Mouse (Mus musculus): ENCODE data around the gene Cdip1. TPM values are rescaled to one million over a fixed set of nuclear protein-coding genes. Genes with fewer than 3 reads are reported as not detected.

Gene Cdip1
- polyA plus RNA-seq, 1 experiment from 2014 or later = 103 TPM

DNA sequence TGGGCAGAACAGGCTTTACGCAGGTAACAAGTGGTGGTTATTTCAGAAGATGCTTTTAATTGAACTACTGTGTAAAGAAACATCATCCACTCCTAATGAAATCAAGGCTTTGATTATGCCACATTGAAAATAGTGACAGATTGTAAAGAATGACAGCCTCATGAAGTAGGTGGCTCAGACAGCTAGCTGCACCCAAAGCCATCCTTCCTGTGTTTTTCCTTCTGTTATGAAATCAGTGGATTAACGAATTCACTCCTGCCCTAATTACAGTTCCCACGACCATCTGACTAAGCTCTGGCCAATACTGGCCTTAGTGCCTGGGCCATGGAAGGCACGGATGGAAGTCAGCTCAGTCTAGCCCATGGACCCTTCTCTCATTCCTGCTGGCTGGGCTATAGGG is 11.2 kb downstream of the Cdip1 start:
- H3K9me3 ChIP-seq (ENCODE audit: control insufficient read depth, low read length) = no peaks in the 10 kb centered on the region
- no peaks in the 10 kb centered on the region for H3K4me1 ChIP-seq (ENCODE audit: control insufficient read depth, insufficient read depth, low read length)
- H3K27me3 ChIP-seq (ENCODE audit: control insufficient read depth, insufficient read depth, low read length) = no peaks in the 10 kb centered on the region
- WGBS = 98% methylated on average over 4 of the region's 4 CpGs
- ATAC-seq (ENCODE audit: low FRiP score, low TSS enrichment) = no peak
- H3K9ac ChIP-seq (replicated peaks; ENCODE audit: low read length) = no peak overlapping the region
- DNase-seq = no peak
- no peak overlapping the region for H3K27ac ChIP-seq (replicated peaks; ENCODE audit: low read depth, low read length)
- H3K4me2 ChIP-seq (ENCODE audit: low read length) = no peak overlapping the region
- H3K36me3 ChIP-seq (ENCODE audit: control insufficient read depth, insufficient read depth, low read length) = 0 out of 2 replicates have a peak, but pooled peaks cover 8% of the 10 kb centered on the region
- H3K4me3 ChIP-seq (replicated peaks; ENCODE audit: low read depth, low read length) = no peak overlapping the region

DNA sequence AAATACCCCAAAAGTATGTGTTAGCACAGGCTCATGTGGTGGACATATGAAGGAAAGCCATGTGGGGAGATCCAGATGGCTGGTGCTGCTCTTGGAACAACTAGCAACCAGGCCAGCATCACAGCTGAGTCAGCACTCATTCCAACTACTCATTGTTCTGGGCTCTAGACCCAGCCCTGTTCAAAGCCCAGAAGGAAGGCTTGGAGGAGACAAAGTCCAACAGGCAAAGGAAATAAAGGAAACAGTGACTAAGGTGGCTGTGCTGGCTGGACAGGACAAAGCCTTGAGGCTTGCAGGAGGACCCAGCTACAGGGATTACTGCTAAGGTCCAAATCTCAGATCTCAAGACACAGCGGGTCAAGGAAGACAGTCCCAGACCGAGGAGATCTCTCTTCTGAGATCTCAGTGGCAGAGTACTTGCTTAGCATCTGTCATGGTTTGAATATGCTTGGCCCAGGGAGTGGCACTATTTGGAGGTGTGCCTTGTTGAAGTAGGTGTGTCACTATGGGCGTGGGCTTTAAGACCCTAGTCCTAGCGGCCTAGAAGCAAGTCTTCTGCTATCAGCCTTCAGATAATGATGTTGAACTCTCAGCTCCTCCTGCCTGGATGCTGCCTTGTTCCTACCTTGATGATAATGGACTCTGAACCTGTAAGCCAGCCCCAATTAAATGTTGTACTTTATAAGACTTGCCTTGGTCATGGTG is 12.0 kb downstream of the Cdip1 start:
- Histone ChIP-seq H3K4me1 (ENCODE audit: control insufficient read depth, insufficient read depth, low read length) (no peaks in the 10 kb centered on the region), H3K9me3 (ENCODE audit: control insufficient read depth, low read length) (no peaks in the 10 kb centered on the region), H3K4me2 (ENCODE audit: low read length) (no peak overlapping the region), H3K36me3 (ENCODE audit: control insufficient read depth, insufficient read depth, low read length) (0 out of 2 replicates have a peak, but pooled peaks cover 3% of the 10 kb centered on the region), H3K9ac (replicated peaks; ENCODE audit: low read length) (no peak overlapping the region), H3K27ac (replicated peaks; ENCODE audit: low read depth, low read length) (no peak overlapping the region), H3K4me3 (replicated peaks; ENCODE audit: low read depth, low read length) (no peak overlapping the region), H3K27me3 (ENCODE audit: control insufficient read depth, insufficient read depth, low read length) (no peaks in the 10 kb centered on the region)
- no peak for DNase-seq
- ATAC-seq (ENCODE audit: low FRiP score, low TSS enrichment) = no peak
- WGBS = 97% methylated on average over 4 of the region's 4 CpGs

DNA sequence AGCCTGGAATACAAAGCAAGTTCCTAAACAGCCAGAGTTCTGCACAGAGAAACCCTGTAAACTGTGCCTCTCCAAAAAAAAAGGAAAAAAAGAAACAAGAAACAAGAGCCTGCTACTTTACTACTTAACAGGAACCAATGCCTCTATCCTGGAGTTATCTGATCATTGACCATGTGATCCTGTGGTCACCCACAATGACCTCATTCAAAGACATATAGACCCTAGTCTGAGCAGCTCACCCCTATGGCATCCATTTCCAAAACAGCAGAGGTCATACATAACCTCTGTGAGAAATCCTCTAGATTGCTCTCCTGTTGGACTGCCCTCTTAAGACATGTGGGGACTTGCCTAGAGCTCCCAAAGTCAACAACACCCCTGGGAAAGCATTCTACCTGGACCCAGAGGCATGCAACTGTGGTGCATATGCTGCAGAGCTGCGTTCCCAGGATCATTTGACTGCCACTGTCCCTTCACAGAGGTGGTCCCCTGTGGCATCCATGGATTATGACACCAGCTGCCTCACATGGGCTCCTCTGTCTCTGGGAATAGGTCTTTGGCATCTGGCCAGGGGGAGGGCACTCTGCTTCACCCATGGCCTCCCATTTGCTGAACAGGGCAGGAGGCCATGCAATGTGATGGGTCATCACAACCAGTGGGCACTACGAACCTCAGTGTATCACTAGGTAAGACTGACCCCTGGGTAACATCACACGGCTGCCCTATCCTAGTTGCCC is 12.8 kb downstream of the Cdip1 start:
- Histone ChIP-seq H3K9ac (replicated peaks; ENCODE audit: low read length) (no peak overlapping the region), H3K4me1 (ENCODE audit: control insufficient read depth, insufficient read depth, low read length) (no peaks in the 10 kb centered on the region), H3K27me3 (ENCODE audit: control insufficient read depth, insufficient read depth, low read length) (no peaks in the 10 kb centered on the region), H3K4me2 (ENCODE audit: low read length) (no peak overlapping the region), H3K4me3 (replicated peaks; ENCODE audit: low read depth, low read length) (no peak overlapping the region), H3K27ac (replicated peaks; ENCODE audit: low read depth, low read length) (no peak overlapping the region), H3K9me3 (ENCODE audit: control insufficient read depth, low read length) (no peaks in the 10 kb centered on the region), H3K36me3 (ENCODE audit: control insufficient read depth, insufficient read depth, low read length) (0 out of 2 replicates have a peak, but pooled peaks cover 3% of the 10 kb centered on the region)
- ATAC-seq (ENCODE audit: low FRiP score, low TSS enrichment) = no peak
- WGBS = 93% methylated on average over 3 of the region's 3 CpGs
- DNase-seq = no peak

DNA sequence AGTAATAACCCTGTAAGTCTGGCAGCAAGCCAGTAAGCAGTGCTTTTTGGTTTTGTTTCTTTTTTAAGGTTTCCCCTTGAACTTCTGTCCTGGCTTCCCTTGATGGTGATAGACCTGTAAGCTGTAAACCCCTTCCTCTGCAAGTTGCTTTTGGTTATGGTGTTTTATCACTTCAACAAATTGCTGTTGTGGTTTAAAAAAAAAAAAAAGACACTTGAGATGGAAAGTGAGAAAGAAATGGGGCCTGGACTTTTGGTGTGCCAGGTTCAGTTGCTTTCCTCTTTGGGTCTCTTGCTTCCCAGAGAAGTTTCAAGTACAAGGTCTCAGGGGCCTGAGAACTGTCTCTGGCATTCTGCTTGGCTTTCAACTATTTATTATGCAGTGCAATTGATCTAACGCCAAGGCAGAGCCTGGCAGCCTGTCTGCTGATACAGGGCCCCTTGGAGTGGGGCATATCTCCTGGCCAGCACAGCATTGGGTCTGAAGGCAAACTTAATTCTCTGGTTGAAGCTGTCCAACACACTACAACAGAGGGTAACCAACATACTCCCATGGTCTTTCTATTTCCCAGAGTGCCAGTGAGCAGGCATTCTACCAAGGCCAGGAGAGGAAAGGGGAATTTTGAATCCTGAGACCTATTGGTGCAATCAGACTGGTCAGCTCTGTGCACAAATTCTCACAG is 16.7 kb downstream of the Cdip1 start:
- no peaks in the 10 kb centered on the region for H3K4me1 ChIP-seq (ENCODE audit: control insufficient read depth, insufficient read depth, low read length)
- no peaks in the 10 kb centered on the region for H3K27me3 ChIP-seq (ENCODE audit: control insufficient read depth, insufficient read depth, low read length)
- WGBS = 45% methylated on average over 1 of the region's 1 CpGs
- H3K9ac ChIP-seq (replicated peaks; ENCODE audit: low read length) = no peak overlapping the region
- H3K36me3 ChIP-seq (ENCODE audit: control insufficient read depth, insufficient read depth, low read length) = peaks cover 26% of the 10 kb centered on the region
- no peaks in the 10 kb centered on the region for H3K9me3 ChIP-seq (ENCODE audit: control insufficient read depth, low read length)
- no peak for DNase-seq
- no peak for ATAC-seq (ENCODE audit: low FRiP score, low TSS enrichment)
- no peak overlapping the region for H3K27ac ChIP-seq (replicated peaks; ENCODE audit: low read depth, low read length)
- H3K4me2 ChIP-seq (ENCODE audit: low read length) = no peak overlapping the region
- no peak overlapping the region for H3K4me3 ChIP-seq (replicated peaks; ENCODE audit: low read depth, low read length)

DNA sequence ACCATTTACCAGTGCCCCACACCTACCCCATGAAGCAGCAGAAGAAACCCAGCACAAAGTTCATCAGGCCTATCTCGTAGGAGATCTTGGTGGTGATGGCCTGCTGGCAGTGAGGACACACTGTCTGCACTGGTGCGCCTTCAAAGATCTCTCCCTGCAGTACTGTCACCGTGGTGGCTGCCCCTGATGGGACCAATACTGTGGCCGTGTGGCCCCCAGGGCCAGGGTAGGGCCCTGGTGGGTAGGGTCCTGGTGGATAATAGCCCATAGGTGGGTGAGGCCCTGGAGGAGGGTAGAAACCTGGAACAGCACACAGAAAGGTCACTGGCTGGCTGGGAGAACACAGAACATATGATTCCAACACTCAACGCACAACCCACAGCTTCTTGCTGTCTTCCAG is 21.4 kb downstream of the Cdip1 start:
- Histone ChIP-seq H3K9ac (replicated peaks; ENCODE audit: low read length) (no peak overlapping the region), H3K4me1 (ENCODE audit: control insufficient read depth, insufficient read depth, low read length) (no peaks in the 10 kb centered on the region), H3K27ac (replicated peaks; ENCODE audit: low read depth, low read length) (no peak overlapping the region), H3K4me2 (ENCODE audit: low read length) (no peak overlapping the region), H3K9me3 (ENCODE audit: control insufficient read depth, low read length) (no peaks in the 10 kb centered on the region), H3K36me3 (ENCODE audit: control insufficient read depth, insufficient read depth, low read length) (peaks cover 63% of the 10 kb centered on the region), H3K27me3 (ENCODE audit: control insufficient read depth, insufficient read depth, low read length) (no peaks in the 10 kb centered on the region), H3K4me3 (replicated peaks; ENCODE audit: low read depth, low read length) (no peak overlapping the region)
- DNase-seq (no peak), ATAC-seq (ENCODE audit: low FRiP score, low TSS enrichment) (no peak)
- WGBS = 94% methylated on average over 5 of the region's 5 CpGs

DNA sequence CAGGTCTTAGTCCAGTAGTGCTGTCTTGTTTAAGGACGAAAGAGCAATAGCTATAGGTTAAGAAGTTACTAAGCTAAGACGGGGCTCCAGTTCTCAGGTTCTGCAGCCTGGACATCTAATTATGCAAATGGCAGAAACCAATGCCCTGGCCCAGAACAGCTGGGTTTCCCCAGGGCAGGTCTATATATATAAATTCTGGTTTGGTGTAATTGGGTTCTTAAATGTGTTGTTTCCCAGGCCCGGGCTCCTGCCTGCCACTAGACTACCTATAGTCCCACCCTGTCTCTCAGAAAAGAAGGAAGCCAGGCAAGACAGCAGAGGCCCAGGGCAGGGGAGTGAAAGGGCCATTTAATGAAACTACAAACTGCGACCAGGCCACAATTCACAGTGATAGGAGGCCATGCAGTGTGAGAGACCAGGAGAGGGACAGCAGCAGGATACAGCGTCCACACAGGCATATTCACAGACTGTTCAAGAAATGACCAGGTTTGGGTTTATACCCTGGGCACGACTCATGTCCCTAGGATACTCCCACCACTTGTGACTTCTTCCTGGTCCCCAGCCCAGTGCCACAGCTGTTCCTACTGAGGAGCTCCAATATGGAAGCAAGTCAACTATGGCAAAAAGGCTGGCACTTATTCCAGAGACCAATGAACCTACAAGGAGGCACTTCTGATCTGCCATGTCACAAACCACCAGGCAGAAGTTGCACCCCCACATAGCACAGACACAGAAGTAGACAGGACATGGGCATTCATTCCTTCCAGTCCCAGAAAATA is 22.9 kb downstream of the Cdip1 start:
- no peak overlapping the region for H3K4me2 ChIP-seq (ENCODE audit: low read length)
- no peaks in the 10 kb centered on the region for H3K27me3 ChIP-seq (ENCODE audit: control insufficient read depth, insufficient read depth, low read length)
- no peaks in the 10 kb centered on the region for H3K9me3 ChIP-seq (ENCODE audit: control insufficient read depth, low read length)
- 78% methylated on average over 6 of the region's 6 CpGs for WGBS
- H3K27ac ChIP-seq (replicated peaks; ENCODE audit: low read depth, low read length) = no peak overlapping the region
- H3K36me3 ChIP-seq (ENCODE audit: control insufficient read depth, insufficient read depth, low read length) = peaks cover 67% of the 10 kb centered on the region
- ATAC-seq (ENCODE audit: low FRiP score, low TSS enrichment) (no peak), DNase-seq (no peak)
- H3K4me1 ChIP-seq (ENCODE audit: control insufficient read depth, insufficient read depth, low read length) = no peaks in the 10 kb centered on the region
- no peak overlapping the region for H3K4me3 ChIP-seq (replicated peaks; ENCODE audit: low read depth, low read length)
- no peak overlapping the region for H3K9ac ChIP-seq (replicated peaks; ENCODE audit: low read length)

DNA sequence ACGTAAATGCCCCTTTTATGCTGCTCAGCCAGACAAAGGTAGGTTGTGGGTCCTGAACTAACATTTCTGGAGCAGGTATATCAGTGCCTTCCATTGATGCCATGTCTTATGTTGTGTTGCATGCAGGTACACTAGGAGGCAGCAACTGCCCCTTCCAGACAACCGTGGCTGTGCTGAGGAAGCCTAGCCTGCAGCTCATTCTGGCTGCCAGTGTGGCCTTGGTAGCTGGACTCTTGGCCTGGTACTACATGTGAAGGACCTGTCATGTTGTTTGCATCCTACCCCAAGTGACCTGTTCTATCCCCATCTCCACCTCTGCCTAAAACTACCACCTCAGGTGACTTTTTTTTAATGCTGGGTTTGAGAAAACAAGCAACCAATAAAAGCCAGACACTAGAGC is 24.2 kb downstream of the Cdip1 start:
- Histone ChIP-seq H3K9ac (replicated peaks; ENCODE audit: low read length) (no peak overlapping the region), H3K4me3 (replicated peaks; ENCODE audit: low read depth, low read length) (no peak overlapping the region), H3K27me3 (ENCODE audit: control insufficient read depth, insufficient read depth, low read length) (no peaks in the 10 kb centered on the region), H3K27ac (replicated peaks; ENCODE audit: low read depth, low read length) (no peak overlapping the region), H3K36me3 (ENCODE audit: control insufficient read depth, insufficient read depth, low read length) (peaks cover 67% of the 10 kb centered on the region), H3K4me2 (ENCODE audit: low read length) (no peak overlapping the region), H3K4me1 (ENCODE audit: control insufficient read depth, insufficient read depth, low read length) (no peaks in the 10 kb centered on the region), H3K9me3 (ENCODE audit: control insufficient read depth, low read length) (no peaks in the 10 kb centered on the region)
- 91% methylated on average over 2 of the region's 2 CpGs for WGBS
- ATAC-seq (ENCODE audit: low FRiP score, low TSS enrichment) = no peak
- DNase-seq = no peak

DNA sequence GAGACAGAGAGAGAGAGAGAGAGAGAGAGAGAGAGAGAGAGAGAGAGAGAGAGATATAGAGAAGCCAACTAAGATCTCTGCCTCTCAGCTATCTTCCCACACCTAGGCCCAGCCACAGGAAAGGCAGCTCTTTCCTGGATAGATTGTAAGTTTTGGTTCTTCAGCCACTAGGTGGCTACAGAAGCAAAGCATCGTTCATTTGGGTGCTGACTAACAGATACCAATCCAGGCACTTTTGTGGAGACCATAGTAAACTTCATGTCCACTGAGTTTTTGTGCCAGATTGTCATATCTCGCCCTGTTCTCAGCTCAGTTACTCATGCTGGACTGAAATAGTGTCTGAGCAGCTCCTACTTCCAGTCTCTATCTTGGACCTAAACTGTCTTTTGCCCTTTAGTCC is 26.8 kb downstream of the Cdip1 start:
- no peaks in the 10 kb centered on the region for H3K9me3 ChIP-seq (ENCODE audit: control insufficient read depth, low read length)
- DNase-seq (peak; percentile 78), ATAC-seq (ENCODE audit: low FRiP score, low TSS enrichment) (no peak)
- H3K4me3 ChIP-seq (replicated peaks; ENCODE audit: low read depth, low read length) = no peak overlapping the region
- peaks cover 42% of the 10 kb centered on the region for H3K36me3 ChIP-seq (ENCODE audit: control insufficient read depth, insufficient read depth, low read length)
- no peak overlapping the region for H3K9ac ChIP-seq (replicated peaks; ENCODE audit: low read length)
- H3K27me3 ChIP-seq (ENCODE audit: control insufficient read depth, insufficient read depth, low read length) = no peaks in the 10 kb centered on the region
- no peak overlapping the region for H3K4me2 ChIP-seq (ENCODE audit: low read length)
- H3K27ac ChIP-seq (replicated peaks; ENCODE audit: low read depth, low read length) = no peak overlapping the region
- H3K4me1 ChIP-seq (ENCODE audit: control insufficient read depth, insufficient read depth, low read length) = no peaks in the 10 kb centered on the region
- 41% methylated on average over 2 of the region's 2 CpGs for WGBS

Measured in midbrain, embryonic 14.5 days (tissue).